Mouse (Mus musculus) G1E (cell line): ENCODE measurements around the gene Olfr98.

Source experiments
- CTCF ChIP-seq: IDR thresholded peaks from 2 replicates; pipeline ENCODE4 v1.5.1; 2012; ENCODE audit warnings: low read depth, low read length, inconsistent platforms, mixed read lengths
- GATA1 ChIP-seq: IDR thresholded peaks from 2 replicates; pipeline ENCODE4 v1.6.1; 2012; ENCODE audit warnings: borderline replicate concordance, low read length, inconsistent platforms, mixed read lengths
- POLR2AphosphoS5 ChIP-seq: IDR thresholded peaks from 2 replicates; pipeline ENCODE4 v1.6.1; 2012; ENCODE audit warnings: low read depth, low read length, inconsistent platforms; ENCODE audit not compliant: insufficient replicate concordance
- TAL1 ChIP-seq: conservative IDR thresholded peaks from 2 replicates; pipeline ENCODE4 v1.6.1; 2012; ENCODE audit warnings: low read depth, low read length, inconsistent platforms, mixed read lengths

GRCm38 (mm10) chr17:37219846-37220245 lies 43.7 kb downstream of the Olfr98 start, which contains the start of gene Olfr96:
- no peak for TF ChIP-seq CTCF
- TF ChIP-seq GATA1: no peak
- TF ChIP-seq TAL1: no peak
- no peak for TF ChIP-seq POLR2AphosphoS5
